Mouse (Mus musculus) G1E (cell line): Measurements from ENCODE around the gene Cyp17a1. TPM values are rescaled to one million over a fixed set of nuclear protein-coding genes. Genes with fewer than 3 reads are reported as not detected.

Experiments
- ATAC-seq: 2 replicates; pipeline ENCODE4 v1.8.0; 2016; ENCODE audit warnings: mild to moderate bottlenecking; ENCODE audit not compliant: insufficient number of reproducible peaks, poor library complexity, low FRiP score, severe bottlenecking; ENCODE audit errors: extremely low read depth
- DNase-seq: peaks from one replicate; pipeline ENCODE4 v3.0.0; 2012; ENCODE audit warnings: low spot score
- H3K27me3 ChIP-seq: 2 replicates; pipeline ENCODE4 v1.6.1; 2012; ENCODE audit warnings: mild to moderate bottlenecking, low read length, inconsistent platforms; ENCODE audit not compliant: insufficient read depth
- H3K36me3 ChIP-seq: replicated peaks from 2 replicates; pipeline ENCODE3; 2012; ENCODE audit warnings: mild to moderate bottlenecking, inconsistent platforms
- H3K4me1 ChIP-seq: 2 replicates; pipeline ENCODE4 v1.6.1; 2012; ENCODE audit warnings: low read depth, low read length, inconsistent platforms, mixed read lengths; ENCODE audit not compliant: insufficient read depth
- H3K4me3 ChIP-seq: 2 replicates; pipeline ENCODE4 v1.5.1; 2012; ENCODE audit warnings: low read depth, mild to moderate bottlenecking, inconsistent platforms, low read length, moderate library complexity, mixed read lengths
- H3K9me3 ChIP-seq: replicated peaks from 2 replicates; pipeline ENCODE4 v1.6.1; 2012; ENCODE audit warnings: inconsistent platforms
- CTCF ChIP-seq: IDR thresholded peaks from 2 replicates; pipeline ENCODE4 v1.5.1; 2012; ENCODE audit warnings: low read depth, low read length, inconsistent platforms, mixed read lengths
- GATA1 ChIP-seq: IDR thresholded peaks from 2 replicates; pipeline ENCODE4 v1.6.1; 2012; ENCODE audit warnings: borderline replicate concordance, low read length, inconsistent platforms, mixed read lengths
- GATA2 ChIP-seq: IDR thresholded peaks from 2 replicates; pipeline ENCODE4 v1.6.1; 2012; ENCODE audit warnings: low read depth, low read length, inconsistent platforms, borderline replicate concordance
- POLR2AphosphoS5 ChIP-seq: IDR thresholded peaks from 2 replicates; pipeline ENCODE4 v1.6.1; 2012; ENCODE audit warnings: low read depth, low read length, inconsistent platforms; ENCODE audit not compliant: insufficient replicate concordance
- TAL1 ChIP-seq: conservative IDR thresholded peaks from 2 replicates; pipeline ENCODE4 v1.6.1; 2012; ENCODE audit warnings: low read depth, low read length, inconsistent platforms, mixed read lengths
- polyA plus RNA-seq: library from polyadenylated mRNA; stranded (reverse); fragments of >175 nt; gene quantifications from 2 replicates; pipeline ENCODE4 v1.2.3, GENCODE M21; 2012
- total RNA-seq, 2 experiments: library from RNA; stranded (forward) in 1 of 2; stranded (reverse) in 1 of 2; fragments of 200-1000 nt in 1 of 2; fragments of >200 nt in 1 of 2; fragmentation: Nextera tagmentation in 1 of 2; gene quantifications; 2 replicates each; pipeline ENCODE4 v1.2.3; 2014 to 2017

Gene Cyp17a1
- total and polyA plus RNA-seq, 3 experiments: 0.22 TPM; not detected in 2

DNA sequence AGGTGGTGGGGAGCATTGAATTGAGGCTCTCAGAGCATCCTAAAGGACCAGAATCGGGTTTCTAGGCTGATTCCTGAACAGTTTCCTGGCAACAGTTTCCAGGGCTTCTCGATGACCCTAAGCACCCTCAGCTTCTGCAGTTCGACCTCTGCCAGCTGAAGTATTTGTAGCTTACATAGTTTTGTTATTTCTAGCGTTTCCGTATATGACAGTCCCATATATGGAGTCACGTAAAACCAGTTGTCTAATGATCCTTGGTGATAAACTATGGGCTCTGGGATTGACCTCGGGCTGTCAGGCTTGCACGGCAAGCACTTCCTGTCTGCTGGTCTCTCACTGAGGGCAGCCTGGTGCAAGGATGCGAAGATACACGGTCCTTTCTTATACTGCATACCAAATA, 47.5 kb downstream of the Cyp17a1 start:
- no peaks in the 10 kb centered on the region for H3K9me3 ChIP-seq
- TF ChIP-seq POLR2AphosphoS5 (no peak), GATA2 (no peak), TAL1 (no peak)
- no peak overlapping the region for H3K4me3 ChIP-seq
- H3K36me3 ChIP-seq: peaks cover 87% of the 10 kb centered on the region
- H3K27me3 ChIP-seq: no peaks in the 10 kb centered on the region
- H3K4me1 ChIP-seq: peaks cover under 1% of the 10 kb centered on the region; the same call in 1 of the 2 replicates
- ATAC-seq (no peak), DNase-seq (no peak)

DNA sequence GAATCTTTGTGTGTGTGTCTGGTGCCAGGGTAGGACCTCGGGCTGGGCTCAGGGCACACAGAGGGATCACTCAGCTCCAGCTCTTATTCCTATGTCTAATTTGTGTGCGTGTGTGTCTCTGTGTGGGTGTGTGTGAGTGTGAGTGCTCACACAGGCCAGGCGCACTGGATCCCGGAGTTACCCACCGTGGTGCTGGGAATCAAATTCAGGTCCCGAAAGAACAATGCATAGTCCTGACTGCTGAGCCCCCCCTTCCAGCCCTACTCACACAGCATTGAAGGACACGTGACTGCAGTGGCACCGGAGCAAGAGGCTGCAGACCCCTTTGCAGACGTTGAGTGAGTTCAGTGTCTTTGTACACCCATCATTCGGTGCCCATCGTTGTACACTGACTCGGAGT, 48.0 kb downstream of the Cyp17a1 start:
- TF ChIP-seq TAL1: no peak
- no peak for TF ChIP-seq GATA1
- TF ChIP-seq GATA2: no peak
- no peak for TF ChIP-seq CTCF
- no peak for TF ChIP-seq POLR2AphosphoS5
- H3K36me3 ChIP-seq: peaks cover 87% of the 10 kb centered on the region
- H3K9me3 ChIP-seq: no peaks in the 10 kb centered on the region
- no peak overlapping the region for H3K4me3 ChIP-seq
- no peaks in the 10 kb centered on the region for H3K27me3 ChIP-seq
- peaks cover 3% of the 10 kb centered on the region; the same call in 1 of the 2 replicates for H3K4me1 ChIP-seq
- no peak for ATAC-seq
- DNase-seq: no peak

DNA sequence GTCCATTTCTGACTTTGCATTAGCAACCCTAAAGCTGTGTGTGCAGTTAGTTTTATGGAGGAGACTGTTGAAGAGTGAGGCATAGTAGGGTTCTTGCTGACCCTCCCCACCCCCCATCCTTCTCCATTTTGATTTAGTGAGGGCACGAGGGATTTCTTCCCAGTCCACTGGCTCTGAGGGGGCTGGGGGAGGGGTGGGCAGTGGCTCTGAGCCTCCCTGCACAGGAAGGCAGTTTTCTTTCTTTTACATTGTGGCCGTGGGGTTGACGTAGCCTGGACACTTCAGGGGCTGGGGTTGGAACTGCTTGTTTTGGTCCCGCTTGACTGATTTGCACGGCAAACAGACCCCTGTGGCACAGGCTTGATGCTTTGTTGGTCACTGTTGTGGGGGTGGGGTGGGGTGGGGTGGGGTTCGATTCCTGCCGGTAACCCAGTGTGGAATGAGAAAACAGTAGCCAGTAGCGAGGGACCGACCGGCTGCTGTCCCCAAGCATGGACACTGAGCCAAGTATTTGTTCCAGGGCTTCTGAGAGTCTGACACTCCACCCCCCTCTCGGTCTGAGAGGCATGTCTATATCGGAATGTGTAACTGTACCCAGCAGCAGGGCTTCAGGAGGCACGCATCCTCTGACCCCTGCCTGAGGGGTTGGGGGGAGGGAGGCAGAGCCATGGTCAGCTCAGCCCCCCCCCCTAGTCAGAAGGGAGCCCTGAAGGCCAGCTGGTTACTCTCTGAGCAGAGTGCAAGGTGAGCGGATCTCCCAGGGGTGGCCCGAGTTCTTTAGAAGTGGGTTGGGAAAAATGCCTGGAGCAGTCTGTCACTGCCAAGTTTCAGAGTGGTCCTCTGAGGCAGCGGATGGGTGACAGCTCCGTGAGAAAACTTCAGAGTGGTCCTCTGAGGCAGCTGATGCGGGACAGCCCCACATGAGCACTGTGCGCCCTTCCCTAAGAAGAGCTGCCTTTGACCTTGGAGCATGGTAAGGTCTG, 48.9 kb downstream of the Cyp17a1 start:
- Histone ChIP-seq H3K4me1 (peaks cover 3% of the 10 kb centered on the region; the same call in 1 of the 2 replicates), H3K9me3 (no peaks in the 10 kb centered on the region), H3K27me3 (no peaks in the 10 kb centered on the region), H3K36me3 (peaks cover 90% of the 10 kb centered on the region), H3K4me3 (no peak overlapping the region)
- ATAC-seq (no peak), DNase-seq (no peak)
- TF ChIP-seq GATA1: no peak
- no peak for TF ChIP-seq TAL1
- no peak for TF ChIP-seq POLR2AphosphoS5
- no peak for TF ChIP-seq CTCF
- TF ChIP-seq GATA2: no peak

DNA sequence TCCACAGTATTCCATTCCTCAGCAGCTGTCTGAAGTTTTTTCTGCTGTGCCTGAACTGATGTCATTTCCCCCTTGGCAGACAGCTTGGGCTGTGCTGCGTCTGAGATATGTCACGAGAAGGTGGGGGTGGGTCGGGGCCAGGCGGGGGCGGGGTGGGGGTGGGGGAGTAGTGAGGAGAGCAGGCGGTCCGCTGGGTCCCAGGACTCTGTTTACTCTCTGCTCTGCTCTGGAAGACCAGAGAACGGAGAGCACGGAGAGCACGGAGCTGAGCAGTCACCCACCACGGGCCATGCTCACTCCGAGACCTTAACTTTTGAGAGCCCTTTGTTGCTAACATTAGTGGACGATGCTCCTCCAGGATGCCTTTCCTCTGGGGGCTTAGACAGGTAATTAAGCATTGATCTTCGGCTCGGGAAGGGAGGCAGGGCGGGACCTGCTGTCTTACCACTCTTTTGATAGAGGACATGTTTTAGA, 49.7 kb downstream of the Cyp17a1 start:
- Histone ChIP-seq H3K4me3 (no peak overlapping the region), H3K9me3 (no peaks in the 10 kb centered on the region), H3K27me3 (peaks cover 2% of the 10 kb centered on the region; the same call in 1 of the 2 replicates), H3K36me3 (peaks cover 91% of the 10 kb centered on the region), H3K4me1 (peaks cover 3% of the 10 kb centered on the region; the same call in 1 of the 2 replicates)
- no peak for DNase-seq
- no peak for TF ChIP-seq TAL1
- no peak for TF ChIP-seq GATA1
- TF ChIP-seq CTCF: no peak
- no peak for TF ChIP-seq POLR2AphosphoS5
- TF ChIP-seq GATA2: no peak
- no peak for ATAC-seq

DNA sequence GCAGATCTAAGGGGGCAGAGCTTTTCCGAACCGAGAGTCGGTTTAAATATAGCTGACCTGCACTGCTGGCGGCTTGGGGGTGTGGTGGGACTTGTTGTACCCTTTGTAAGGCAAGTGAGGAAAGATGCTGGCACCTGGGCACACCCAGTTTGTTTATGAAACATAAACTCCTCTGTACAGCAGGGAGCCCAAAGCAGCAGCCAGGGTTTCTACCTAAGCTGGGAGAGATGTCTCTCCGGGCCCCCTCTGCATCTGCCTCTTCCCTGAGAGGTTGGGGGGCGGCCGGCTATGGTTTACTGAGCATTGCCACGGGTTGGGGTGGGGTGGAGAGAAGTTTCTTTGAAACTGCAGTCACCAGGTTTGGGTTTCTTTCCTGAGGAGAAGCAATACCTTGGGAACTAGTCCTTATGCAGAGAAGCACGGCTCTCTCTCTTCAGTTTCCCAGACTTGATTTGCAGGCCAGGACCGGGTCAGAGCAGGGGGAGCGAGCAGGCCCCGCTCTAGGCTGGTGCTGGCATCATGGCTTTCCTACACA, 50.2 kb downstream of the Cyp17a1 start:
- TF ChIP-seq POLR2AphosphoS5: no peak
- TF ChIP-seq TAL1: no peak
- TF ChIP-seq GATA1: no peak
- no peak for TF ChIP-seq CTCF
- no peak for TF ChIP-seq GATA2
- Histone ChIP-seq H3K36me3 (peaks cover 91% of the 10 kb centered on the region), H3K4me3 (no peak overlapping the region), H3K9me3 (no peaks in the 10 kb centered on the region), H3K27me3 (peaks cover 2% of the 10 kb centered on the region; the same call in 1 of the 2 replicates), H3K4me1 (peaks cover 4% of the 10 kb centered on the region; the same call in 1 of the 2 replicates)
- DNase-seq: no peak
- ATAC-seq: no peak
